Mouse (Mus musculus): ENCODE measurements at regions not wholly inside any gene's neighbourhood (a gene's known extent, or its start where the extent isn't known, plus 50 kb on each side); places are given as distances from the start of the nearest gene placed in this dataset.

DNA sequence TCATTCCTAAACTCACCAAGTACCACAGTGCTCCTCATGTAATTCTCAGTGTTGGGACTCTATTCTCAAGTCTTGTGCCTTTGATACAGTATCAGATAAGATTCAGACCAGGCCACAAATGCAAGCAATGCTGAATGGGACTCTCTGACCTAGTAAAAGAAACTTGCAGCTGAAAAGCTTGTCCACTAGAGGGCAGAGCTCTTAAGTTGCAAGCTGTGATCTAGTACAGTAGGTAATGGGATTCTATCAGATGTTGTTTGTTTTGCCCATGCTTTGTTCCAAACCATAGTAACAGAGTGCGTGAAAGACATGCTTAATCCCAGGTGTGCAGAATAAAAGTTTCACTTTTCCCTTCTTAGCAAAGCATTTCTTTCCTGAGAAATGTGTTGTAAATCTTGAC is 383.2 kb upstream of the Chrm2 start:
- DNase-seq, result peak; percentile 32

DNA sequence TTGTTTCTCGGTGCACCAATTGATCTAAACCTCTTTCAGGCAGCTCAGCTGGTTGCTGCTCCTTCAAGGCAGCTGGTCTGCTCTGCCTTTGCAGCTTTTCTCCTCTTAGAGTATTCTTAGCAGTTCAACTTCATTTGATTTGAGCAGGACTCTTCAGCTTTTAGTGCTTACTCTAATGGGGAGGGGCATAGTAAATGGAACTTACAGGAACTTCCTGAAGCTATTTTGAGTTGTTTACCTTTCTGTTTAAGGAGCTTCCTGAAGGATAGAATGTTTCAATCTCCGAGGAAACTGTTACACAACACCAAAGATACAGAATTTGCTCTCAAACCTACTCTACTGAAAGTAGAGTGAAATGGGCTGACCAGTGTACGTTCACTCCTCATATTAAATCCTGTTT is 385.8 kb upstream of the Chrm2 start:
- no peak for DNase-seq

DNA sequence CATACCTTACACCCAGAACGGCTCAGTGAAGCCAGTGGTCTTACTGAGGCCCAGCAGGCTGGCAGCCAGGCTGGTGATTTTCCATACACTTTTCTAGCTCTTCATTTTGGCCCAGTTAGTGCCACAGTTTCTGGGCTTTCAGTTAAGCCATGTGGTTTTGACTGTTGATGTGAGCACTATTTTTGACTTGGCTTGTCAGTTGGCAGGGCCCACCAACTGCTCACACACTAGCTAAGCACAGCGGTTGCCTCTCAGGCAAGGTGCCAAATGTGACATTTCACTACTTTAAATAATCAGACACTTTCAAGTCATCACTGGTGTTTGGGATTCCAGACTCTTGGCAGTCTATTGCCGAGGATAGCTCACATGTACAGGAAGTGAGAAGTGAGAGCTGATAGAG is 399.0 kb upstream of the Chrm2 start:
- DNase-seq, result peak; percentile 78

DNA sequence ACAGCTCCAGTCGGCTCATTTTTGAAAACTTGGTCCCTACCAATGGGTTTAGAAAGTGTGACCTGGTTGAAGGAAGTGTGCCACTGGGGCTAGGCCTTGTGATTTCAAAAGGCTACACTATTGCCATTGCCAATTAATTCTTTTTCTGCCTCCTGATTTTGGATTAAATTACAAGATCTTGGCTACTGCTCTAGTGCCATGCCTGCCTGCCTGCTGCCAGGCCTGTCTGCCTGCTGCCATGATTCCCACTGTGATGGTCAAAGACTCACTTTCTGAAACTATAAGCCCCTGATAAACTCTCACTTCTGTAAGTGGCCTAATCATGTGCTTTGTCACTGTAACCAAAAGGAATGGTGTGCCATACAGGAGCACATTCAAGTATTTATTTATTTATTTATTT is 400.4 kb upstream of the Mtpn start:
- DNase-seq, result no peak

DNA sequence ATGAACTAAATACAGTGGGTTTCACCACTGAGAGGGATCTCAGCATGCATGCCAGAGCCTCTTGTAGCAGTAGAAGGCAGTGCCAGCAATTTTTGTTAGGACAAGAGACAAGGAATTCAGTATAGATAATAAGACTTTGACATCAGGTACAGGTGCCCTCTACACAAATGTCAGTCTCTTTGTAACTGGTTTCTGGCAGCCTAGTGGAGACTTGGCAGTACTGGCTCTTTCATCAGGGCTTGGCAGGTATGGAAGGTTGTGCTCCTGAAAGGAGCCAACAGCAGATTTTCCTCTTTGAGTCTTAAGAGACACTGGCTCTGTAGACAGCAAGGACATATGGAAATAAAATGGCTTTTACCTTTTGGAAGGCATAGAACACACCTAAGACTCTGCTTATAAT is 384.5 kb upstream of the Mtpn start:
- peak; percentile 5 for DNase-seq

DNA sequence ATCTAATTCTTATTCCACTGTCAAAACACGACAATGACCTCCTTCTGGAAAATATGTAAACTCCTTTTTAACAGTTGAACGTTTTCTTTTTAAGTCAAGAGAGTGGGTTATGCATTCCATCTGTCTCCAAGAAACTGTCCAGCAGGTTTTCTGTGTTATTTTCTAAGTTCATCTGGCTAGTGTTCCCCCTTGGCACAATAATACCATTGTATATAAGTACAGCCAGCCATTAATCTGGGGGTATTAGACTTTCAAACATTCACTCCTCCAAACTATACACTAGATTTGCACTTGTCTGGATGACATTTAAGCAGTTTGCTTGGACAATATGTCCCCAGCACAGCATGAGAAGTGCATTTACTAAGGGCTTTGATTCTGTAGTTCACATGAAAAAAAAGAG is 358.3 kb upstream of the Mtpn start:
- DNase-seq, result no peak

DNA sequence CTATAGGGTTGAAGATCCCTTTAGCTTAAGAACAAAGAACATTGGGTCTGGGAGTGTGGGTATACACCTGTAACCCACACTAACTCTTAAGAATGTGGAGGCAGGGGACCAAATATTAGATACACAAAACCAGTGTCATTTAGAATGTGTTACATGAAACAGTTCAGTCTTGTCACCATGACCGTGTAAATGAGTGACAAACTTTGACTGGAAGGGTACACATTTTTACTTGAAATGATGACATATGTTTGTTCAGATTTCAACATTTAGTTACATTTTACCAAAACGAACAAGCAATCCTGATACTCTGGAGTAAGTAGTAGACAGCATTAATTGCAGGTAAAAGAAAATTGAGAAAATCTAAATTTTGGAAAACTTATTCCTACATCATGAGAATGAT is 356.0 kb upstream of the Mtpn start:
- DNase-seq, result no peak

DNA sequence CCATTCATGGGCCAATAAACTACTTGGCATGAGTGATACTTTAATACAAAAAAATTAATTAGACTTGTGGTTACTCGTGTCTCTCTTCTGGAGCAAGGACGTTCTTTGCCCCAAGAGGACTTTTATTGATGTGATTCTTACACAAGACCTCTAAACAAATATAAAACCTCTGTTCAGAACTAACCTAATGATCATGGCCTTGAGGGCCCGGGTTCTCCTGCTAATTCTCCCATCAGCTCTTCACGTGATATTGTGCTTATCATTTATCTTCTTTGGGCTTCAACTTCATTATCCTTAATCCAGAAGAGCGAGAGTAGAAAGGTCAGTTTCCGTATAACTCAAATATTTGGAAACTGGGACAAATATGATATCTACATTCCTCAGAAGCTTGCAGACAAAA is 335.0 kb upstream of the Mtpn start:
- DNase-seq, result no peak

DNA sequence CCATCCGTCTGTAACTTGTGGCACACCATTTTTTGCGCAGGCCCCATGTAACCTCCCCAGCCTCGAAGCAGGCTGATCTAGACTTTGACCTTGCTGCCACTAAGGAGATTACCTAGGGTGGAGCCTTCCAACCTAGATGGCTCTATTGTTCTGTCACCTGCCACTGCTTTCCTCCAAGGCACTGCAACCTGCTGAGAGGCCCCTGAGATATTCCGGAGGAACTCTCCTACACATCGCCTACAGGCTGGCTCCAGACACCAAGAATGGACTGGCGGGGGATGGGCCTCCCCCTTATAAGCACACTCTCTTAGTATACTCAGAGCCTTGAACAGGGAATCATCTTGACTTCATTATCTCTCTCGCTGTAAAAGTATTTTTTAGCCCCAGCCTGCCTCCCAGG is 331.7 kb upstream of the Mtpn start:
- no peak for DNase-seq

DNA sequence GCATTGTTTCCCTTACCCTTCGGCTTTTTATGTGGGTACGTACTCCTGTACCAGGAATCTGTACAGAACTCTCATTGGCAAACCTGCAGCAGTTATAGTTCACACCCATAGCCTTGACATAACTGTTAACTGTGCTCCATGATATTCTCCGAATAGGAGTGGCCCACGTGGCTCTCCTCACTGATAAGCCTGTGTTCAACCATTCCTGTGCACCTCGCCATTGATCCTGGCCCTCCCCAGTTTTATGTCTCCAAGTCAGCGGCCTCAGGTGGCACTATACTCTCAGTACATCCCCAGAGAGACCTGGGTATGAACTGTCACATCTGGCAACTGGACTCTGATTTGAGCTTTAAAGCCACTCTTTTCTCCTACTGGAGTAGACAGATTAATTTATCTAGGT is 324.5 kb upstream of the Mtpn start:
- no peak for DNase-seq

DNA sequence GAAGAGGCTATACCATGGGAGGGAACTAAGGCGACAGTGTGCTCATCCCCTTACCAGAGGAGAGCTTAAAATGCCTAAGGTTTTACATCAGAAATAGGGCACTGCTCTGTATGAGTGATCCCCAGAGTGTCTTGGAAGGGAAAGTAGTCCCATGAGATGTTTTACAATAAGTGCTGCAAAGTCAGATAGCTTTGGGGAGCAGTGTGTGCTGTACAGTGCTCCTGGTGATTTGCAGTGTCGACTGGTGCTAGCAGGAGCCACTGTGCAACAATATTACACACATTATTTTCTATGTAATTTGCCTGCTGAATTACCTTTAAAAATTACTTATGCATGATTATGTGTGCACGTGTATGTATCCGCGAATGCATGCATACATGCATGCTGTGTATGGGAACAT is 314.3 kb upstream of the Mtpn start:
- no peak for DNase-seq

DNA sequence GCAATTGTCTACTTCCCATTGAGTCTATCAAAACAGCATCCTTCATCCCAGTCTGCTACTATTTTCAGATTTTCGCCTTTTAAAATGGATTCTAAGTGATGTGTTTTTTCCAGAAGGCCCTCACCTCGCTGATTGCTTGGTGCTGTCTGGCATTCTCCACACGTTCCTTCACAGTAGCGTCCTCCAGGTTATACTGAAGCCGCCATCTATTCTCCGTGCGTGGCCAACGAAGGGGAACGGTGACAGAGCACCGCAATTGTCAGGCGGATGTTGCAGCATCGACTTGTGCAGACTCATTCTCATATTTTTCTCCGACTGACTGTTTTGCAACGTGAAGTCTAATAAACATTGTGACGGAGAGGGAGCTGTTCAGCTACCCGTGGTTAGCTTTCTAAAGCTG is 277.0 kb upstream of the Mtpn start:
- DNase-seq, result no peak

DNA sequence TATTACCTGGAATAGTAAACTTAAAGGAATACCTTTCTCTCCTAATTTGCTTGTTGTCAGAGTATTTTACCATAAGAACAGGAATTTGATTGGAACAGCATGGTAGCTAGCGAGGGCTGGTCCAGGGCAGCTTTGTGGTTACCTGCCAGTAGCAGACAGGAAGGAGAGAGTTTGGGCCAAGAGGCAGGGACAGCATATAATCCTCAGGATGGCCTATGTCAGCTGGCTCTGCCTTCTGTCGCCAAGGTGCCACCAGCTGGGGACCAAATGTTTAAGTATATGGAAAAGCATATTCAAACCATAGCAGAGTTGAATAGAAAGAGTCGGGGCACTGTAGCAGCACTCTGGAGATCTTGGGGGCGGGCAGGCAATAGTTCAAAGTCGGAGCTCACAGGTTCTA is 274.8 kb upstream of the Mtpn start:
- no peak for DNase-seq

DNA sequence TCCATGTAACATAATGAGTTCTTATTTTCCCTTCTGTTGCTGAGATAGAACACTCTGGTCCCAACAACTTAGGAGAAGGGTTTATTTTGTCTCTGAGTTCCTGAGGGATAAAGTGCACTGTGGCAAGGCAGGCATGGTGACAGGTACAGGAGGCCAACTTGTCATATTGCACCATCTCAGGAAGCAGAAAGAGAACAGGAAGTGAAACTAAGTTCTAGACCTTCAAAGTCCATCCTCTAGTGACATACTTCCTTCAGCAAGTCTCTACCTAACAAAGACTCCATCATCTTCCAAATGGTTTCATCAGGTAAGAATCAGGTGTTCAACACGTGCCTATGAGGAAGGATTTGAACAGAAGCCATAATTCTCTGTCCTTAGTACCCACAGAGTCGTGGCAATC is 266.1 kb upstream of the Mtpn start:
- DNase-seq, result no peak

DNA sequence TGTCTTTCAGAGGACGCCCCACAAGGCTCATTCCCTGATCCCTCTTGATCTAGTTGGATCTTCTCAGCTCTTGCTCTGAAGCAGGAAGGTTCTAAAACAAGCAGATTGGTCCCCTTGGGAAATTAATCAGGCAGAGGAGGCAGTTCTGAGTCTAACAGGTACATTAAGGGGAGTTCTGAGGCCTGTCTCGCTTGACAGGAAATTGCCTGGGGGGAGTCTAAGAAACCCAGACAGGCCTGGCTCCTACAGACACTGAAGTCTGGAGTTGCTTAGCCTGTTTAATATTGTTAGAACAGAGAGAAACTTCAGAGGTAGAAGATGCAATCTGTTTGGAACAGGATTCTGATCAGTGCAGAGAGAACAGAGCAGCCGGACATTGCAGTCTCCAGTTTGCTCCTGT is 264.4 kb upstream of the Mtpn start:
- DNase-seq, result no peak

DNA sequence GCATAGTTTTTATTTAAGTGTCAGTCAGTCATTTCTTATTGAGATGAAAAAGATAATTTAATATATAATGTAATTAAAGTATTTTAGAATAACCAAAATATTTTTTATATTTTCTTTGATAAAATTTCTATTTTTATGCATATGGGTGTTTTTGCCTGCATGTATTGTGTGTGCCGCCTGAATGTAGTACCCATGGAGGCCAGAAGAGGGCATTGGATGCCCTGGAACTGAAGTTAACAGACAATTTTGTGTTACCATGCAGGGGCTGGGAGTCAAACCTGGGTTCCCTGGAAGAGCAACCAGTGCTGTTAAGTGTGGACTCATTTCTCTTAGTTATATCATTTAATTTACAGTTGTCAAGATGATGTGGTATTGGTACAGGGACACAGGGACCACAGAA is 240.0 kb upstream of the Mtpn start:
- DNase-seq, result no peak

DNA sequence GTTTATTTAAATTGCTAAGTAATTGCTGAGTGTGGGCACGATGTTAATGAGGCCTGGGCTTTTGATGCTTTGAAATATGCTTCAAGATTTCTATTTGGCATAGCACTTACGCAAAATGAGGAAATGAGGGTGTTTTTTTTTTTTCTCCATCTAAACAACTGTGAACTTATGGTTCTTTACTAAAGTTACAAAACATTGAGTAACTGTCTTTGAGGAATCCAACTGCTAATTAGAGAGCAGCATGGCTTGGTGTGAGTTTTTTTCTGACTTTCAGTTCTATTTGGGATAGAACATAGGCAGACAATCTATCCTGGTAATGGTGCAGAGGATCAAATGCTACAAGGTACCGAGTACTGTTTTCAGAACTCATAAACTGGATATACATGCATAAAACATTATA is 231.2 kb upstream of the Mtpn start:
- DNase-seq, result no peak

DNA sequence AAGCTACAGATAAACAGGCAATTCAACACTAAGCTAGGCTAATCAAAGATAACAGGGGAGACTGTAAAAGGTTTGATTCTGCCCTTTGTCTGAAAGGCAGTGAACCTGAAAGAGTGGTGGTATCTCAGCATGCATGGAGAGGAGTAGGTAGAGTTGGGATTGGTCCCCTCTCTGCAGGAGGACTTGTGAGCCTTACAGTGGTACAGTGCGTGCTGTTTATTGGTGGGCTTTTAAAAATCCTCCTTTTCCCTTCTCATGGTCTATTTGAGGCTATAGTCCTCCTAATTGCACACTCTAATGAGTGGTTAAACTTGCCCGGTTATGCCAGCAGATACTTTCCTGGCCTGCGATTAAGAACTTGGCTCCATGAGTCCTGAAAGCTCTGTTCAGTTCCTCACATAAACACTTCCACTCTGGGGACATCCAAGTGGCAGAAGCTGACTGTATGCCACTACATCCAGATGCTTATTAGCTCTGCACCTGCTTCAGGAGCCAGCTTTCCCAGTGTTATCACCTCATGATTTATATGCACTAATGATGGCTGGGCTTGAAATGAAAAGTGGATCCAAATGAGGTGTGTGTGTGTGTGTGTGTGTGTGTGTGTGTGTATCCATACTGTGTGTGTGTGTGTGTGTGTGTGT is 220.0 kb upstream of the Mtpn start:
- DNase-seq, result no peak

DNA sequence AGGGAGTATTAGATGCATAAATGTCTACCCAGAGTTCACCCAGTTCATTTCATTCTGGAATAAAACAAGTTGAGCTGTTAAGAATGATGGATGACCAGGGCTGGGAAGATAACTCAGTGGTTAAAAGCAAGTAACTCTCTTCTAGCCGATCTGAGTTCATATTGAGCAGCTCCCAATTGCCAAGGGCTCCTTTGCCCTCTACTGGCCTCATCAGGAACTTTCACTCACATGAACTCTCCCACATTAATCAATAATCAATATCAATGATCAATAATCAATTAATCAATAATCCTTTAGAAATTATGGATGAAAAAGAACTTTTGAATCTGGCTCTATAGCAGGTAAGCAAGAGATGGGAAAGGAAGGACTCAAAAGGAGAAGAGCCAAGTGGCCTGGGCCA is 206.3 kb upstream of the Mtpn start:
- DNase-seq, result no peak

DNA sequence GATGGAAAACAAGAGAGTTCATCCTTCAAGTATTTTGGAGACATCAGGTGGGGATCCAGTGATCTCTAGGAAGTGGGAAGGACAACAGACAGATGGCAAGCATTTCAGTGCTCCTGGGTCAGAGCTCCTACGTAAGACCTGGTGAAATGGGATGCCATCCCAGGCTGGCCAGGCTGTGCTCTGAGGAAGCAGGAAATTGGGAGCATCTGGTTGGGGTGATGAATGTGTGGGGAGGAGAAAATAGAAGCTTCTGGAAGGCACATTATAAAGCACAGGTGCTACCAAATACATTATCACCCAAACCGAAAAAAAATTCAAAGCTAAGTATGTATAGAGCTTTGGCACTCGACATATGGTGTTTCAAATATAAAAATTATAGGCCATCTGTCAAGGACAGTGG is 165.9 kb upstream of the Mtpn start:
- DNase-seq, result no peak

DNA sequence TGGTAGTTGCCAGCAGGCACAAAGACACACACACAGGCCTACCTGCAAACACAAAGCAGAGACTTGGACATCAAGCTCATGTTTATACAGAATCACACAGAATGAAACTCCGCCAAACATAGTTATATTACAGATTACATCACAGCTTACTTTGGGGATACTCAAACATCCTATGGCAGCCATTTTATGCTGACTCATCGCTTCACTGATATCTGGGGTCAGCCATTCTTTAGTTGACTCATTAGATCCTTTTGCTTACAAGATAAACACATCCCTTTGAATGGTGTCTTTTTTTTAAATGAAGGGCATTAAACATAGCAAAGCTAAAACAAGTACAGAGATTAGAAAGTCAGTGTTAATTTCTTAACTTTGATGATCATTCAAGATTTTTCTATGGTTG is 127.4 kb upstream of the Mtpn start:
- DNase-seq, result no peak

DNA sequence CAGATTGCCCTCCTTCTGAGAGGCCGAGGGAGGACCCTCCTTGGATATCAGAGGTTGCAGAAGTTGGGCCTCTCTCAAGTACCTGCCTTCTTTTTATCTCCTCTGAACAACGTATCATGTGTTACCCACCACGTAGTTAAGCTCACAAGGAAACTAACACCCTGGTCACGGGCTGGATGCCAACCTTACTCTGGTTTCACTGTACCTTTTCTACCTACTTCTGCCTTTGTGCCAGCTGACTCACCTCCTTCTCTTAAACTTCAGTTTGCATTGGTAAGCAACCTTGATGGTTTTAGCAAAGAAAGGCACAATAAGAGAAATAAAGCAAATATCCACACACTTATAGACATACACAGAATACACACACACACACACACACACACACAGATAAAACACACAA is 111.7 kb upstream of the Mtpn start:
- DNase-seq, result no peak

DNA sequence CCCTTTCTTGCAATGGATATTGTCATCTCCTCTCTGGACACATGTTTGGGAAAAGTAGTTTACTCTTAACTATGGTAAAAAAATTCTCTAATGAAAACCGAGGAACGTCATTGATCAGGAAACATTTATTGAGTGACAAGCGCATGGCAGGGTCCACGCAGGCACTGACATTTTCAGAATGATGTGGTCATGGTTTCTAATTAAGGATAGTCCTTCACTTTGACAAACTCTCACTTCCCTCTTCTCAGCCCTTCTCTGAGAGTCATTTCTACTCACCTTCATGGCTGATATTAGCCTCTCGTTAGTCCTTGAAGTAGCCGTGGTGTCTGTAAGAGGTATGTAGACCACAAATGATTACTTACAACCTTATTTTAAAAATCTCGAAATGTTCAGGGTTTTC is 105.5 kb upstream of the Mtpn start:
- DNase-seq, result no peak

DNA sequence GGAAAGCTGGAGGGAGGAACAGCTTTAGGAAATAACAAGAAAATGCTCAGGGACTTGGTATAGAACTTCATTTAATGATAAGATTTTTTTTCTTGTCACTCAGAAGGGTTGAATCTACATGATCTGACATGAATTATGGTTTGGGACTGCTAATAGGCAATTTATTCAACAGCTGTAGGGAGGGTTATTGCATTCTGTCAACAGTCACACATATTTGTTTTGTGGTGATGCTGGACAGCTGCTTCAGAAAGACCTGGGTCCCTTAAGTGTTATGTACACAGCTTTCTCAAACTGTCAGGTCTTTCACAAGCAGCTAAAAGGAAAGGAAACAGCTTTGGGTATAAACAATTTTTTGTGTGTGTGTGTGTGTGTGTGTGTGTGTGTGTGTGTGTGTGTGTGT is 101.0 kb upstream of the Mtpn start:
- DNase-seq, result no peak

DNA sequence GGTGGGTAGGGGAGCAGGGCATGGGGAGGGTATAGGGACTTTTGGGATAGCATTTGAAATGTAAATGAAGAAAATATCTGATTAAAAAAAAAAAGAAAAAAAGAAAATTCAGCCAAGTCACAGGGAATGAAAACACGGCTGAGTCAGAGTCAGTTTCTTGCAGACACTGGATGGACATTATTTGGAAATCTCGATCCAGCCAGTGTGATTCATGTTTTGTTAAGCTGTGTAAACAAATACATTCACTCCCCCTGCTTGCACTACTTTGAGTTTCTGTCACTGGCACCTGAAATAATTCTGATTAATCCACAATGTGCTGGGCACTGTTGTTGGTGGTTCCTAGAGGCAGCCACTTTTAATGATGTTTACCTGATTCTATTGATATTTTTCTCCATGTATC is 68.6 kb upstream of the Mtpn start:
- no peak for DNase-seq

DNA sequence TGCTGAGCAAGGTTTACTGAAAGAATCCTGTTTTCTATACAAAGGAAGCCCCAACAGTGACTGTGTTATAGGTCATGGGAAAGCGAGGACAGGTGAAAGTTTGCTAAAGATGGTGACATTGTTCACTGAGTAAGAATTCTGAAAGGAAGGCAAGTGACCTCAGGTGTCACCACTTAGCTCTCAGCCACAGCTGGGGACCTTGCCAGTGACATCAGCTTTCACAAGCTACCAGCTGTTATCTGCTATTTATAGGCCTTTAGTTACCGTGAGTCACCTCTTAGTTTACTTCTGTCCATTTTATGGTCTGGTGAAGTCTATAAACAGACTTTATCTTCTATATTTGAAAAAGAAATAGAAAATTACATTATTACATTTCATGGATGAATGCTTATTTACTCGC is 65.4 kb upstream of the Mtpn start:
- DNase-seq, result peak; percentile 39
